Mouse (Mus musculus) kidney, postnatal 0 days (tissue): ENCODE data around the gene Trpv2. TPM values are rescaled to one million over a fixed set of nuclear protein-coding genes. Genes with fewer than 3 reads are reported as not detected.

Experiments
- ATAC-seq: fragments of 200-750 bp; cut with Nextera tagmentation; replicated peaks from 2 replicates; pipeline ENCODE4 v1.8.0; 2017; ENCODE audit warnings: low read depth, moderate number of reproducible peaks, moderate TSS enrichment, moderate library complexity; ENCODE audit not compliant: low FRiP score
- DNase-seq: peaks from one replicate; pipeline ENCODE4 v3.0.0-alpha.2; 2016; ENCODE audit warnings: low spot score
- H3K27ac ChIP-seq: fragments of 300-500 bp; sonication (generic); 2 replicates; pipeline ENCODE4 v1.5.1; 2014; ENCODE audit warnings: mild to moderate bottlenecking
- H3K27me3 ChIP-seq: fragments of 300-500 bp; sonication (generic); 2 replicates; pipeline ENCODE4 v1.6.1; 2014; ENCODE audit warnings: low read length, mixed read lengths; ENCODE audit not compliant: insufficient read depth
- H3K36me3 ChIP-seq: fragments of 300-500 bp; sonication (generic); 2 replicates; pipeline ENCODE4 v1.6.1; 2014; ENCODE audit warnings: low read length, mixed read lengths; ENCODE audit not compliant: insufficient read depth
- H3K4me1 ChIP-seq: fragments of 300-500 bp; sonication (generic); replicated peaks from 2 replicates; pipeline ENCODE4 v1.6.1; 2014; ENCODE audit warnings: antibody characterized with exemption, low read length, mixed read lengths; ENCODE audit not compliant: insufficient read depth
- H3K4me2 ChIP-seq: fragments of 300-500 bp; sonication (generic); 2 replicates; pipeline ENCODE4 v1.6.1; 2014; ENCODE audit warnings: mild to moderate bottlenecking, low read length, moderate library complexity, mixed read lengths
- H3K4me3 ChIP-seq: fragments of 300-500 bp; sonication (generic); replicated peaks from 2 replicates; pipeline ENCODE4 v1.5.1; 2014; ENCODE audit warnings: low read depth, low read length
- H3K9ac ChIP-seq: fragments of 300-500 bp; sonication (generic); 2 replicates; pipeline ENCODE4 v1.6.1; 2014; ENCODE audit warnings: low read depth, low read length
- H3K9me3 ChIP-seq: fragments of 300-500 bp; sonication (generic); replicated peaks from 2 replicates; pipeline ENCODE4 v1.6.1; 2016; ENCODE audit warnings: low read length, inconsistent platforms, mixed read lengths
- CTCF ChIP-seq: IDR thresholded peaks from 2 replicates; pipeline ENCODE4 v1.5.1; 2016; ENCODE audit warnings: antibody characterized with exemption, low read depth, mild to moderate bottlenecking, moderate library complexity
- WGBS: fragments of 180-500 bp; shearing (Covaris S2); extraction: QIAGEN DNeasy Blood & Tissue Kit; methylation state at CpG from one replicate; pipeline ENCODE4 v1.1.7; 2014; 5-methylcytosine and 5-hydroxymethylcytosine counted together
- polyA plus RNA-seq: library from polyadenylated mRNA; unstranded; fragments of >200 nt; fragmentation: Nextera tagmentation; extraction: Ambion mirVana; gene quantifications from 2 replicates; pipeline ENCODE4 v1.2.1, GENCODE M21; 2015

The Trpv2 gene
- polyA plus RNA-seq, 1 experiment from 2014 or later = 1.7 TPM

DNA sequence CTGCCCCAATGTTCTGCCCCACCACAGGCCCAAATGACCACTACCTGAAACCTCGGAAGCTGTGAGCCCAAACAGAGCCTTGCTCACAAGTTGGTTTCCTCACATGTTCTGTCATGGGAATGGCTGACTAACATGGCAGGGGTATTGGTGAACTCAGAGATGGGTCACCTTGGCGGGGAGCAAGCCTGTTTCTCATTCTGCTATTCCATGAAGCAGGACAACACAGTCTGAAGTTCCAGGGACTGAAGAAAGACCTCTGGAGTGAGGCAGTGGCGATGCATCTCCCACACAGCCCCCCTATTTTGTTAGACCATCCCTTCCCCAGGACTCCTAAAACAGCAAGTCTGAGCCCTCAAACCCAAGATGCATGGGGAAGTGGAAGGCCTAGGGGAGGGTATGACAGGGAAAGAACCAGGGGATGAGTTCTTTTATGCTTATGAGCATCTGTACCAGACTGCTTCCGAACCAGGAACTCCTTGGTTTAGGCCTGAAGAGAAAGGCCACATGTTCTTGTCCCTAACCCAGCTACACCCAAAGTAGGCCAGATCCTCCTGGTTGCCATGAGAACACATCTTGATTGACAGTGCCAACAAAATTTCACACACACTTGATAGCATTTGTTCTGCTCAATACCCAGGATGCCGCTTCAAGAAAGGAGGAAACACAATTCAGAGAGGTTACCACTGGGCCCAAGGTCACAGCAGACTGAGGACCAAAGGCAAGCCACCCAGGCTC, 70.5 kb downstream of the Trpv2 start:
- 89% methylated on average over 5 of the region's 5 CpGs for WGBS

DNA sequence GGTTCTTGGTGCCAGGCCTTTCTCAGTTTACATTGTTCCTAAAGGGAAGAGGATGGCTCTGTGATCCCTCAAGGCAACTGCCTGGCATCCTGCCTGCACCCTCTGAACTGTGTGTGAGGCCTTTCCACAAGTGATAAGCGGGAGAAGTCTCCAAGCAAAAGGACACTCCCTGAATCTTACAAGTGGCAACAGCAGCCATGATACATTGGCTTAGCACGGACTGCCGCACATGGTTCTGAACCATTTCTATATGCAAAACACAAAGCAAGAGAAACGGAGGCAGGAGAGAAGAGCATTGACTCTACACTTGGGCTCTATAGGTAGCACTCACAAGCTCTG, 71.0 kb downstream of the Trpv2 start:
- peak overlapping the region; percentile 94 for H3K4me2 ChIP-seq
- H3K27ac ChIP-seq = peak overlapping the region; percentile 91
- no peaks in the 10 kb centered on the region for H3K9me3 ChIP-seq
- 76% methylated on average over 4 of the region's 4 CpGs for WGBS
- peaks cover 21% of the 10 kb centered on the region for H3K4me1 ChIP-seq
- no peak for TF ChIP-seq CTCF
- no peak overlapping the region for H3K9ac ChIP-seq
- H3K27me3 ChIP-seq = no peaks in the 10 kb centered on the region
- DNase-seq = no peak
- no peak for ATAC-seq
- H3K36me3 ChIP-seq = no peaks in the 10 kb centered on the region
- H3K4me3 ChIP-seq = no peak overlapping the region

More for the DNA sequence above, 70.5 kb downstream of the Trpv2 start:
- Histone ChIP-seq H3K27me3 (no peaks in the 10 kb centered on the region), H3K4me1 (peaks cover 21% of the 10 kb centered on the region), H3K36me3 (no peaks in the 10 kb centered on the region), H3K9me3 (no peaks in the 10 kb centered on the region), H3K4me3 (no peak overlapping the region), H3K4me2 (no peak overlapping the region), H3K9ac (no peak overlapping the region), H3K27ac (peak overlapping the region; percentile 91; the same call in 1 of the 2 replicates)
- no peak for ATAC-seq
- no peak for DNase-seq
- TF ChIP-seq CTCF = no peak

DNA sequence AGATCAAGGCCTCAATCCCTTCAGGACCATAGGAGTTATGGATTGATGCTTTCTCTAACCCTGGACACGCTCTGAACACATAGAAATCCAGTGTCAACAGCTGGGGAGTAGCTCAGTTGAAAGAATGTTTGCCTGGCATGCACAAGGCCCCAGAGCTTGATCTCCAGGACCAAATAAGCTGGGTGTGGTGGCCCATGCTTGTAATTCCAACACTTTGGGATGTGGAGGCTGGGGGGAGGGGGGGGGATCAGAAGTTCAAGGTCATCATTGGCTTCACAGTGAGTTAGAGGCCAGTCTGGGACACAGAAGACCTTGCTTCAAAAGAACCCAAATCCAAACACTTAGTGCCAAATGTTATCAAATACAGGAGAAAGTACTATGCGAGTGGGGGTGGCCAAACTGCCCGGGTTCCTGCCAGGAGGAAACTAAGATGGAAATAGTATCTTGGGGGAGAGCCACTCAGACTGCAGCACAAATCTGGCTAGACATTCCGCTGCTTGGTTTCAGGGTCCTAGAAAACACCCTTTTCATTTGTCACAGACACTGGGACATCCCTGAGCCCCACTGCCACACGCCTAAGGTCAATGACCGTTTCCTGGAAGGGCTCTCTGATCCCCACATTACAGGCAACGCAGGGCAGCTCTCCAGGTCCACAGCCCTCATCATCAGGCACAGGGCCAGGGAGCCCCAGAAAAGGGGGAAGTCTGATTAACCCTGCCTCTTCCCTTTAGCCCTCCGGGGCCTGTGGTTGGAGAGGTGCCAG, 71.6 kb downstream of the Trpv2 start:
- H3K9me3 ChIP-seq = no peaks in the 10 kb centered on the region
- ATAC-seq = no peak

DNA sequence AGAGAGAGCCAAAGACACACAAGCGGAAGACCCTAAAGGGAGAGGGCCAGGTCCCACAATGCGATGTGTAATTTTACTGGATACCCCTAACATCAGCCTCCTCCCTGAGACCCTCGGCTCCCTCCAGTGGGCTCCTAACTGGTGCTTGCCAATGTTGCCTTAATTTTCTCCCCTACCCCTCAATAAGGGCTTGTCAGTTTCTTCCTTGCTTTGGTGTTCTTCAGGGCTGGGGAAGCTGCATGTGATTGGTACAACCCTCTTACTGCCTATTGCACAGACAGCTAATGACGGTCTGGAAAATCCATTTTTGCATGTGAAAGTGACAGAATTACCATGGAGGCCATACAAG, 72.2 kb downstream of the Trpv2 start:
- H3K9me3 ChIP-seq = no peaks in the 10 kb centered on the region

More for the DNA sequence above, 71.6 kb downstream of the Trpv2 start:
- DNase-seq = peak; percentile 91
- no peaks in the 10 kb centered on the region for H3K27me3 ChIP-seq
- H3K4me2 ChIP-seq = peak overlapping the region; percentile 94
- H3K4me3 ChIP-seq = peak overlapping the region; percentile 5; the same call in 1 of the 2 replicates
- H3K9ac ChIP-seq = peak overlapping the region; percentile 38; the same call in 1 of the 2 replicates
- WGBS = 14% methylated on average over 8 of the region's 8 CpGs
- no peak for TF ChIP-seq CTCF
- no peaks in the 10 kb centered on the region for H3K36me3 ChIP-seq
- H3K27ac ChIP-seq = peak overlapping the region; percentile 91
- H3K4me1 ChIP-seq = peaks cover 21% of the 10 kb centered on the region

DNA sequence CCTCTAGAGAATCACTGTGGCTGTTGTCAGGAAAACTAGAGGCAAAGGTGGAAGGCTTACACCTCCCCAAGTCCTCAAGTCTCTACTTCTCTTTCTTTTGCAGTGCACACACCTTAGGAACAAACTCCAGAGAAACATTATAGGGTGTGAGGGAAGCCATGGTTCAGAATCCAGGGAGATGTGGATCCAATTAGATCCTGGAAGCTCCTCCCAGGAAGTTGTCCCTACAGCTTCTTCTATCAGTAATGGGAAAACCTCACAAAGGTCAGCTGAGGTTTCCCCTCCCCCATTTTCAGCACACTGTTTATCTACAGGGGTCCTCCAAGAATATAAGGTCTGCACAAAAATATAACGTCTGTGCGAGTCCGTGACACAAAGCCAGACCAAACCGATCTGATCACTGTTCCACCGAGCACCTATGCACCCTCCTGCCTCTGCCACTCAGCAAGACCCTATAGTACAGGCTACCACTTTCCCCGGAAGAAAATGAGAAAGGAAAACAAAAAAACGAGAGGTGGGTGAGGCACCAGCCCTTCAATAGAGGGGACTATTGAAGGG, 72.8 kb downstream of the Trpv2 start:
- H3K4me3 ChIP-seq = peak overlapping the region; percentile 77
- 42% methylated on average over 7 of the region's 7 CpGs for WGBS
- 0 out of 2 replicates have a peak, but pooled peaks cover under 1% of the 10 kb centered on the region for H3K36me3 ChIP-seq
- no peaks in the 10 kb centered on the region for H3K9me3 ChIP-seq
- H3K4me2 ChIP-seq = peak overlapping the region; percentile 94
- DNase-seq (peak; percentile 28), ATAC-seq (no peak)
- no peak for TF ChIP-seq CTCF
- peak overlapping the region; percentile 79; the same call in 1 of the 2 replicates for H3K9ac ChIP-seq
- peak overlapping the region; percentile 91 for H3K27ac ChIP-seq
- H3K4me1 ChIP-seq = peaks cover 21% of the 10 kb centered on the region
- H3K27me3 ChIP-seq = no peaks in the 10 kb centered on the region

More for the DNA sequence above, 72.2 kb downstream of the Trpv2 start:
- 13% methylated on average over 4 of the region's 4 CpGs for WGBS
- H3K4me2 ChIP-seq = peak overlapping the region; percentile 94
- no peaks in the 10 kb centered on the region for H3K36me3 ChIP-seq
- peak overlapping the region; percentile 5; the same call in 1 of the 2 replicates for H3K4me3 ChIP-seq
- peak overlapping the region; percentile 91 for H3K27ac ChIP-seq
- ATAC-seq = no peak
- no peak overlapping the region for H3K9ac ChIP-seq
- no peak for TF ChIP-seq CTCF
- no peaks in the 10 kb centered on the region for H3K27me3 ChIP-seq
- DNase-seq = no peak
- peaks cover 21% of the 10 kb centered on the region for H3K4me1 ChIP-seq
